Mouse (Mus musculus) adrenal gland, adult 18-20 months (tissue): ENCODE results near the gene Taf1b. TPM values are rescaled to one million over a fixed set of nuclear protein-coding genes. Genes with fewer than 3 reads are reported as not detected.

Experiments used
- DNase-seq, 2 experiments: peaks; one replicate each; pipeline ENCODE4 v3.0.0; 2021 to 2022; ENCODE audit warnings: low spot score in 2 of 2
- total RNA-seq, 2 experiments: library from RNA; stranded (reverse); gene quantifications; 1 replicate in 1 of 2; 2 replicates in 1 of 2; pipeline ENCODE4 v1.2.3; 2021

Gene Taf1b
- total RNA-seq, 2 experiments from 2014 or later, result 8.6 to 9.8 TPM

DNA sequence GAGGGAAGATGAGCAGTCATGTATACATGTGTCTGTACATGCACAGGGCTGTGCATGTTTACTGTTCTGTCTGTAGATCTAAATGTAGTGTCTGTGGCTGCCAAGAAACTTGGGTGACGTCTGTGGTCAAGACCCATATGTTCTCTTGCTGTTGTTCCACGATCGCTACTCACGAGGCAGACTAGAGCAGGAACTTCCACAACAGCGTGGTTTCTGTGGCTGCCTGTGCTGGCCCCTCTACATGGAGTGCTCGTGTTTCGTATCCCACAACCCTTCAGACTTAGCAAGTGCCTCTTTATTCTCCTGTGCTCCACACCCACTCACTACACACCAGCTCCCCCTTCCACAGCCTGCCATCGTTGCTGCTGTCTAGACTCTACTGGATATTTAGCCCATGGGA, 49.5 kb downstream of the Taf1b start:
- DNase-seq, result no peak

DNA sequence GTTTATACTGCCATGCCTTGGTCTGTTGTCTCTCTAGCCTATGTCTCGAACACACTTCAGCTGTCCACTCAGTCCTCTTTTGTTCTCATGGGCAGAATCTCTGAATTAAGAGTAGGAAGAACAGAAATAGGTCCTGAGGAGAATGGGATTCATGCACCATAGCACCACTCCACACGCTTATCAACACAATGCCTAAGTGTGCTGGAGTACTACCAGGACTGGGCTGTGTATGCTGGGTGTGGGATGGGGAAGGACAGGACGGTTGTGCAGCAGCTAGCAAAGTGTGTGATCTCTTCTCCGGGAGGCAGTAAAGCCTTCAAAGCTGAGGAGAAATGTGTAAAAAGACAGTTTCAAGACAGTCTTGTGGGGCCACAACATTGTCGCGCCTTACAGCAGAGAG, 50.7 kb downstream of the Taf1b start:
- no peak for DNase-seq

DNA sequence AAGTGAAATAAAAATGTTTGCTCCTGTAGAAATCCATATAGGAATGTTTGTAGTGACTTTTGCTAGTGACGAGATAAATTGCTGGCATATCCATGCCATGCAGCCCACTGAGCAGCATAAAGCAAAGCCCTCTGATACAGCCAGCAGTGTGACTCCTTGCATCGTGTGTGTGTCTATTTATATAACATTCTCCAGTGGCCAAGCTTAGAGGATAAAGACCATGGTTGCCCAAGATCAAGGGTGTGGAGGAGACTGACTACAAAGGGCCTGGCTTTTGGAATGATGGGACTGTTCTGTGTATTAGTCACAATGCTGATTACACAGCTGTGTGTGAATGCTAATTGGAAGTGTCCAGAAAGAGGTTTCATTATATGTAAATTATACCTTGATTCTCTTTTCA, 54.4 kb downstream of the Taf1b start:
- DNase-seq, result no peak

DNA sequence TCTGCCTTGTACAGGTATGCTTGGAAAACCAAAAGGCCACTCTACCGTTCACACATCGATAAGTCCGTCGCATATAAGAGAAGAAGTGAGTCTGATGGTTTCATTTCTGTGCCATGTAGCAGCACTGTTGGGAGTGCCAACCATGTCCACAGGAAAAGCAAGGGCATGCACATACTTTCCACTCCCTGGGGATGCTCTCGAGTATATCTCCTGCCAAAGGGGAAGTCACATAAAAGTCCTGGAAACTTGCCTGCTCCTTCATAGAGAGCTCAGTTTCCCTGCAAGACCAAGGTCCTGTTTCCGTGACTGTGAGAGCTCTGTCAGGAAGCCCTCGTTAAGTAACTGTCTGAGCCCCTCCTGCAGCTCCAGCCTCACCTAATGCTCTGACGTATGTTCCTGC, 57.8 kb downstream of the Taf1b start:
- DNase-seq, result no peak

DNA sequence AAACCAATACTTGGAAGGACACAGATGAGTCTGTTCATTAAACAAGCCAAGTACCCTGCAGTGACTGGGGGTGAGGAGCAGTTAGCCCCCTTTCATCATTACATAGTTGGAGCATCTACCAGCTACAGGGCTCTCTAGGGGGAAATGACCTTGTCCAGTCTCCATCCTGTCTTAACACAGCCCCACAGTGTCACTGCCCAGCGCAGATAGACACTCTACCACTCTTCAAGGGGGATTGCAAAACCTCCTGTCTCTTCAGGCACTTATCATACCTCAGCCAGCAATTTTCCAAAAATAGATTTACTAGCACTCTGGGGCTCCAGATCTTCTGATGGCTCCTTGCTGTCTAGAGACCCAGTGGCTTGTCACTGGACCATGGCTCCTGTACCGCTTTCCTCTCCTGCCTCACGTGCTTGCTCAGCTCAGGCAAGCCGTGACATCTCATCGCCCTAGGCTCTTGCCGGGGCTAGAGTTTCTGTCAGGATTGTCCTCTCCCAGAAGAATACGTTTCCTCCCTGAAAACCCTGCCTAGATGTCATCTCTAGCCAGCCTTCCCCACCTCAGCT, 65.3 kb downstream of the Taf1b start:
- no peak for DNase-seq

DNA sequence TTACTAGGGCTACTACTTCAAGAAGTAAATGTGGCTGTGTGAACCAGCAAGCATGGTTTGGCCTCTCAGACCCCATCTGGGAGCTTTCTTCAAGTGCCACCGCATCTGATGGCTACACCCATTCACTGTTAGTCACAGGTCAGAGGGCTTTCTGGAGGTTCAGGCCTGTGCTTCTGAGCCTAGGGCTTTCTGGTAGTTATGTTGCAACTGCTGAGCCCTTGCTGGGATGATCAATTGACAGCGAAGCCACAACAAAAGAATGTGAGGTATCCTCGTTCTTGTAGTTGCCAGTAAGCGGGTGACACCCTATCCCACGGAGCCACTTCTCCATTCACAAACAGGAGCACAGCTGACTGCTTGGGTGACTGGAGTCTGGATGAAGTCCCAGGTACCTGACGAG, 67.2 kb downstream of the Taf1b start:
- DNase-seq, result no peak

DNA sequence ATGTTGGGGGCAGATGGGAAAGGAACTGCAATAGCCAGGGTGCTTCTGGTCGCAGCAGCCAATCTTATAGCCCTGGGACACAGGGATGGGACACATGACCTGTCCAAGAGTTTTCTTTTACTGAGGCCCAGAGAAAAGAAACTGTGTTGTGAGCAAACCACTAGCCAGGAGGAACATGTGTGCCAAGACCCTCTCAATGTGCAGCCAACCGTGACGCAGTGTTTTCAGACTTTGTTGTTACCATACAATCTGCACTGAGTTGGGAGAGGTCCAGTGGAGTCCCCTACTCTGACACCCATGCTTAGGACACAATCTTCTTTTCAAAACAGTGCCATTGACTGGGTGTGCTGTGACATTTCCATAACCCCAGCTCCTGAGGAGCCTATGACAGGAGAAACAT, 69.4 kb downstream of the Taf1b start:
- DNase-seq, result no peak

DNA sequence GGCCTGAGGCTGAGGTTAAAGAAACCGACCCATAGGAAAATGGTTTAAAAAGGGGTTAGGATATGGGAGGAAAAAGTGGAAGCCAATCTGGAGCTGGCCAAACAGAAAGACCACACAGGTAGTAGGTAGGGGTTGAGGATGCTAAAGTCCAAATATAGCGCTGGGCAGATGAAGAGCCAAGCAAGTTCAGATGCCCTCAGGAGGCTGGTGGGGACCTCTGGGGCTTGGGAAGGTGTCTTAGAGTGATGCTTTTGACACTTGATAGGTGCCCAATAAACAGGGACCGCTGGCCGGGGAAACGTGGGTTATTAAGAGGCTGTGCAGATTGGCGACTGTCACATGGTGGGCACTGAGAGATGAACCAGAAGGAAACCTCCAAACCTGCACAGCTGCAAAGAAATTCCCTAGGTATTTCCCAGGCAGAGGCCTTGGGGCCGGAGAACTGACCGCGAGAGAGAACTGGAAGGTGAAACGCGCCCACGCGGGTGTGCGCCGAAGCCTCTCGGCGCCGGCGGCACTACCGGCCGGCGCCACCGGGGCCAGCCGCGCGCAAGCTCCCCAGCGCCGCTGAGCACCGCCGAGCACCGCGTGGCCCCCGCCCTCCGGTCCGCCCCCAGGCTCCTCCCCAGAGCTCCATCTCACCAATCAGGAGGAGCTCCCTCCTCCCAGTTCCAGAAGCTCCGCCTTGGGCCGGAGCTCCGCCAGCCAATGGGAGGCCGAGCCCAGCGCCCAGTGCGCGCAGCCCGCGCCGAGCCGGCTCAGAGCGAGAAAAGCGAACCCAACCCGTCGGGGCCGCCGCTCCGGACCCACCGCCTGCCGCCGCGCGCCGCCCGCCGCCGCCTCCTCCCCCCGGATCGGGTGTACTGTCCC, 73.6 kb downstream of the Taf1b start, which contains the start of gene Grhl1:
Grhl1 (plus strand) TSS at position 761 of the 870 bp plus-strand sequence.
- DNase-seq, result peak; percentile 88 to 93

DNA sequence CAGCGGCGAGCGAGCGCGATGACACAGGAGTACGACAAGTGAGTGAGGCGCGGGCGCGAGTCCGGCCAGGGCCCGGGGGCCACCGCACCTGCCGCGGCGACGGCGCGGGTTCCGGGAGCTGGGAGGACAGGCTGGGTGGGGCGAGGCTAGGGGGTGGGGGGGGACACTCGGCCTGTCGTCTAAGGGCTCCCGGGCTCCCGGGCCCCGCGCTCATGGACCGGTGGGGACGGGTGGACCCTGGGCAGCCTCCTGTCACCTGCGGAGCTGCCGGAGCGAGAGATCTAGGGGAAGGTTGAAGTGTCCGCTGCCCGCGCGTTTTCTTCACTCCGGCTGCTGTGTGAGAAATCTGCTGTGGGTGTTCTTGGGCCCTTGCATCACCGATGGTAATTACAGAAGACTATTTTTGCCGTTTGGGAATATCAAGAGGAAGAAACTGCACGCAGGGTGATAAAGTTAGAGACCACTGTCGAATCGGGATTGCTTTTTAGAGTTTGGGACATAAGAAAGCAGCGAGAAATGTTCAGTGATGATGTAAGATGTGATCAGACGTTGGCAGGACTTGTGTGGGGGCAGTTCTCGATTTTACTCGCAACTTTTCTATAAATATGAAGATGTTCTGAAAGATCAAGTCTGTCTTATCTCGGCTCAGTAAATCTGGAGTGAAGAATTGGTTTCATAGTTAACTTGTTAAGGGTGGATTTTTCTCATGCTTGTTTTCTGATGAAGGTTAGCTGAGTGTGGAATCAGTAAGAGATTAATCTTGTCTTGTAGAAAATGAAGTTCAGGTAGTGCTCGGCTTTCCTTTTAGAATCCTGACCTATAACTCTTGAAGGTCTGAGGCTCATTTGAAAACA, 74.5 kb downstream of the Taf1b start:
- no peak for DNase-seq

DNA sequence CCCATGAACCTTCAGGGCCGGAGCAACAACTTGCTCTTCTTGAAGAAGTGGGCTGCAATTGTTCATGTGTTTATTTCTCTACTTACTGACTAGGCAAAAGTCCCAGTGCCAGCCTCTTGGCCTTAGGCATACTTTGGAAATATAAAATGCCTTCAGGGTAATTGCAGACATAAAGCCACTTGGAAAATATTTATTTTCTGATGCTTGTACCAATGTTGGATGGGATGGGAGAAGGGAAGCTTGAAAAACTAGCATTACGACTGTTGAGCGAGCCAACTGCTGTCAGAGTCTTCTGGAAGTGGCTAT, 75.1 kb downstream of the Taf1b start:
- DNase-seq, result no peak

DNA sequence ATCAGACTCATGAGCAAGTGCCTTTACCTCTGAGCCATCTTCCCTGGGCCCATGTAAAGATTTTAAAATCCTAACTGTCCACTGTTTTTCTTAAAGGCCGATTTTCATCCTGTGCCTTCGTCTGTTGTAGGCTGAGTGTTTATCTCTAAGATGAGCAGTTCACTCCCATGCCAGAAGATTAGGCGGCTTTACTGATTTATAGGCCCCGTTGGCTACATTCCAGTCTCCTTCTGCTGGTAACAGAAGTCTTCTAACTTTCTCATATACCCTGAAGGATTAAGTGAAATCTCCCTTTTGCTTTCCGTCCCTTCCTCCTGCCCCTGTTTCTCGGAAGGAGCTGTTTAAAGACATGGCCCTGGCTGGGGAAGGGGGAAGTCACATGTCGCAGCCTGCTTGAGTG, 76.7 kb downstream of the Taf1b start:
- DNase-seq, result no peak

DNA sequence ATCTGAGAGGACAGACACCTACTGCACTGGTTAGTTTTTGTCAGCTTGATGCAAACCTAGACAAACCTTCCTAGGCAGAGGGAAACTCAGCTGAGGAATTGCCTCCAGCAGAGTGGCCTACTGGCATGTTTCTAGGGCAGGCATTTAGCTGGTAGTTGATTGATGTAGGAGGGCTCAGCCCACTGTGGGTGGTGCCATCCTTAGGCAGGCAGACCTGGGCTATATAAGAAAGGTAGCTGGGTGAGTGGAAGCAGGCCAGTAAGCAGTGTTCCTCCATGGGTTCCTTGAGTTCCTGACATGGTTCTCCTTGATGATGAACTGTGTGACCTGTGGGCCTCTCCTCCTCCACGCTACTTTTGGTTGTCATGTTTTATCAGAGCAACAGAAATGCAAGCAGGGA, 82.3 kb downstream of the Taf1b start:
- no peak for DNase-seq

DNA sequence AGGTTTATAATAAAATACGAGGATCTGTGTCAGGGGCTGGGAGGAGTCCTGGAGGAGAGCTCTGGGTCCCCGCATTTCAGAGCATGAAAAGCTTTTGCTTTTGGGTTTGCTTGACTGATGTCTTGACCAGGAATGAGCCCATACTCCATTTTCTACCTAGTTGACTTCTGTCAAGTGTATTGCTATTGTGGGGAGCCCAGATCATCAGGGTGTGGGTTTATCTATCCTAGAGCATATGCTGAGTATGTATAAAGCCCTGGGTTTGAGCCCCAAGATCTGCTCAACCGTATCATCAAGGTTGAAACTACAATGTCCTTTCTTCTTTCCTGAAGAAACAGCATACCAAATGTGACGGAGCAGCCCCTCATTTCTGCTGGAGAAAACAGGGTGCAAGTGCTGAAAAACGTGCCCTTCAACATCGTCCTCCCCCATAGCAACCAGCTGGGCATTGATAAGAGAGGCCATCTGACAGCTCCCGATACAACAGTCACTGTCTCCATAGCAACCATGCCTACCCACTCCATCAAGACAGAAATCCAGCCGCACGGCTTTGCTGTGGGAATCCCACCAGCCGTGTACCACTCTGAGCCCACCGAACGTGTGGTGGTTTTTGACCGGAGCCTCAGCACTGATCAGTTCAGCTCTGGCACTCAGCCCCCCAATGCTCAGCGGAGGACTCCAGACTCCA, 83.0 kb downstream of the Taf1b start:
- no peak for DNase-seq

DNA sequence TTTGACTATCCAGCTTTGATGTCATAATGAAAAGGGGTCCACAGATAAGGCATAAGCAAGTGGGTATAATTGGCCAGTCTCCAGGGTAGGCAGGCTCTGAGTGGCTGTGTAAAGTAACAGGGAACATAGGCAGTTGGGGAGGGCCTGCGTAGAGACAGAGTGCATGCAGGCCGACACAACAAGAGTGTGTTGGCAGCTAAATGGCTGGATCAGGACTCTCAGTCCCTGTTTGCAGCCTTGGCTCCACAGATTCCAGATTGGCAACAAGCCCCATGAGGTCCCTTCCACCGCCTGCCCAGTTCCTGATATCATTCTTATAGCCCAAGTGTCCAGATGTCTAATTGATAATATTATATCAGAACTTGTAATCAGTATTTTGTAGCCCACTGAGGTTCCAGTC, 85.5 kb downstream of the Taf1b start:
- DNase-seq, result no peak

DNA sequence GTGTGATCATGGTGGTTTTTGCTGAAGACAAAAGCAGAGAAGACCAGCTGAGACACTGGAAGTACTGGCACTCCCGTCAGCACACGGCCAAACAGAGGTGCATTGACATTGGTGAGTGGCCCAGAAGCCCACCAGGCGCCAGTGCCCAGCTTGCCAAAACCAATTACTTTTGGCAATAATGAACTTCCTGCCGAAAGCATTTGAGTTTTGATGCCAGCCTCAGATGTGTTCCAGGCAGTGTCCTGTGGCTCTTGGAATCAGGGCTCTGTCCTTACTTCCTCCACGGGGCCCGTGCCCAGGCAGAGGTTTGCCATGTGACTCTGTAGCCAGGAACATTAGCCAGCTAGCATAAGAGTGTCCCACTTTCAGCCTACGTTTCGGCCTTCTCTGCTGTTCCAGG, 86.7 kb downstream of the Taf1b start:
- DNase-seq, result no peak

DNA sequence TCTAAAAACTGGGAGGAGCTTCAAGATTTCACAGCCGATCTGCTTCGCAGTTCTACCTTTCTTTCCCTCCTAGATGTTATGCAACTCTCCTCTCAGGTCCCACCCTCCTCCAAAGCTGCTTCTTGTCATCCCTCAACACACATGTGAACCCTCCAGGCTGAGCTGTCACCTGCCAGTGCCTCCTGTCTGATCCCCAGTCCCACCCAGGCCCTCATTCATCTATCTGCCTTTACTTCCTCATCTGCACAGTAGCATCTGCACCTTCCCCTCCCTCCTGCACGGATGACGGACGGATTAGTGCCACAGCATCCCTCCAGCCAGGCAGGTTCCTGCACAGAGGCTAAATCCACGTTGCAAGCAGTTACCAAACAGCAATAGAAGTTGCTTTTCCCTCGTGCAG, 88.0 kb downstream of the Taf1b start:
- no peak for DNase-seq

DNA sequence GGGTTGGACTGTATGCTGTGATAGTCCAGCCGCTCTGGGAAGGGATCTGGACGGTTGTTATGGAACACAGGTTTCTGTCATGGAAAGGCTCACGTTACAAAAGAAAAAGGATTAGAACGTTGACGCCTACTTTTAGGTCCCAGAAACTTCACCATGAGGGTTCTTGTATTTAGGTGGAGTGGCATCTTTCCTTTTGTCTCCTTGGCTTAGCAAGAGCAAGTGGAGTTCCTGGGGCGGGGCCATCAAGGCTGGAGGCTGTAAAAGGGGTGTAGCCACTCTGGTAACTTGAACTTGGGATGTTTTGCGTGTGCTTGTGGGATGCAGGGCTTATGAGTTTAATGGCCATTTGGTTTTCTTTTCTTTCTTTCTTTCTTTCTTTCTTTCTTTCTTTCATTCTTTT, 92.2 kb downstream of the Taf1b start:
- no peak for DNase-seq

DNA sequence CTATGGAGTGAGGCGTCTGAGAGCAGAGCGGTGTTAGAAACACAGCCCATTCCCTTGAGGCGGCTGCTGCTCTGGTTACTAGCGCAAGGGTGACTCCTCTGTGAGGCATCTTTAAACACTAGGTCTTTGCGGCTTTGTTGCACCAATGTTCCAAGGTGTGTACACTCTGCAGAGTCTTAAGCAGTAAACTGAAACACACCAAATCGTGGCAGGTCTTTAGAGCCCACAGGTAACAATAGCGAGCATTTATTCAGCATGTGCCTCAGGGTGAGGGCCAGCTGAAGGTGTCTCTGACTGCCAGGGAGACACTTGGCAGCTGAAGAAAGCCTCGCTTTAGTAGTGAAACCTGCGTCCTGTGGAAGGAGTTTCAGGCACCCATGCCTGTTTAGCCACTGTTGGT, 93.9 kb downstream of the Taf1b start:
- no peak for DNase-seq

DNA sequence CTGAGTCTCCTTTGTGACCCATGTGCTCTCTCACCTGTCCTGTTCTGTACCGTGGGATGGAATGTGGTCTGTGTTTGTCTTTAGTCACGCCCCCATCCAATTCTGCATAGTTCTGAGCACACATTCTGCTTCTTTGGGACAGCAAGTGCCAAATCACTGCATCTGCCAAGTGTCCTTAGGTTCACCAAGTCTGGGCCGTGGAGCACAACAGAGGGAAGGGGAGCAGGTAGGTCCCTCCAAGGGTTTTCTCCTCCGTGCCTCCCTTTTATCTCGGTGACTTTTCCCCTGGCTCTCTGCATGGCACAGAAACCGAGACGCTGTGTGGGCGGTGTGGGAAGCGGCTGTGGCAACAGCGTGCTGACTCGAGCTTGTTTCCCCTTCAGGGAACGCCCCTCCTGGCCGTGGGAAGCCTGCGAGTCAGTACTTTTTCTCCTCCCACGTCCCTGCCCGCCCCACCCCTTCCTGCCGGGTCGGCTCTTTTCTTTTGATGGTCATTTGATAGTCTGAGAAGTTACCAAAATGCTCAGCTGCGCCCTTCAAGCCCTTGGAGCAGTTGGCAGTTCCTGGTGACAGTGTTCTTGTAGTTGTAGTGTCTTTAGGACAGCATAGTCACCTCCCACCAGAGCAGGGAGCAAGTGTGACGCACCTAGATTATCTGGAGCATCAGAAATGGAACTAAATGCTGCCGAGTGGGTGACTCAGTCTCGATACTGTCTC, 95.0 kb downstream of the Taf1b start:
- peak; percentile 68 to 74 for DNase-seq

DNA sequence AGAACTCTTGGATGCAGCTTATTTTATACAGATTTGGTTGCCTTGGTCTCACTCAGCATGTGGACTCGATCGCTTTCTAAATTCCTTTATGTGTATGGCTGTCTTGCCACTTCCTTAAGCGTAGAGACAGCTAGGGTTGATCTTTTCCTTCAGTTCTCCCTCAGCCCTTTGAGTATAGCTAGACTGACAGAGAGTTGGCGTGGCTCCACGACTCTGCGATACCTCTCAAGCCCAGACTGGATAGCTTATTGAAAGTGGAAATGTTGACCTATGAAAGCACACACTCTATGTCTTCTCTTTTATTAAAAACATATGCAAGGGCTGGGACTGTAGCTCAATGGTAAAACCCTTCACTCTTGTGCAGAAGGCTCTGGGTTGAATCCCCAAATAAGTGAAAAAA, 99.2 kb downstream of the Taf1b start:
- DNase-seq, result no peak

DNA sequence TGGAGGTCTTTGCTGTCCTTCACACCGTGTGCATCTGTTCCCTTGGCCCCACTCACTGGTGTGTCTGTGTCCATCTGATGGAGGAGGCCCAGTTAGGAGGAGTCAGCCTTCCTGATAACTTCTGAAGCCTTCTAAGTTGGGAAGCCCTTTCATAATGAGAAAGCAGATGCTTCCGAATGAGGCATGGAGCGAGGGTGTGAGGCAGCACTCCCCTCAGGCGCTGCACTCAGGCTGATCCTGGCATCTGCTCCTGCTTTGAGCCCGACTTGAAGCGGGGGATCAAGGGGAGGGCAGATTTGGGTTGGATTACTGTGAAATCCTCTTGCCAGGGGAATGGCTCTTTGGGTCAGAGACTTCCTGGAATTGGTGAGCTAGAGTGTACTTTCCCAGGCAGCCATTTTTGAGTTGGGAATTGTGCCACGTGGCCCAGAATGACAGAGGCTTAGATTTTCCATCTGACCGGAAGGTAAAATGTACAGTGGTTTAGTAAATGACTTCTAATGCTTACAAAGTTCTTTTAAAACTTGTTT, 101.3 kb downstream of the Taf1b start:
- no peak for DNase-seq
